Mouse (Mus musculus): Measurements from ENCODE around the gene Ogfr. TPM values are rescaled to one million over a fixed set of nuclear protein-coding genes. Genes with fewer than 3 reads are reported as not detected.

The Ogfr gene
- total RNA-seq, 2 experiments from 2014 or later: 36.2 to 40.6 TPM

- H3K27ac ChIP-seq: no peak overlapping the region
- no peak for DNase-seq (ENCODE audit: low spot score in 2 of 2)
- TF ChIP-seq CTCF (conservative IDR thresholded peaks at IDR 0.05): no peak
- no peak overlapping the region for H3K4me3 ChIP-seq
Observed at GRCm38 (mm10) chr2:180641576-180642554, 52.8 kb downstream of the Ogfr start.

- no peak for TF ChIP-seq CTCF (conservative IDR thresholded peaks at IDR 0.05)
- Histone ChIP-seq H3K27ac (no peak within 1 kb of the TSS), H3K4me3 (no peak within 1 kb of the TSS)
- no peak for DNase-seq (ENCODE audit: low spot score in 2 of 2)
Observed at GRCm38 (mm10) chr2:180642555-180643260, 53.7 kb downstream of the Ogfr start, which contains the start of gene Tcfl5. TSS of gene Tcfl5 (minus strand) at chr2:180642708.

GRCm38 (mm10) chr2:180643626-180644025 lies 54.6 kb downstream of the Ogfr start:
- no peak overlapping the region for H3K4me3 ChIP-seq
- no peak for DNase-seq (ENCODE audit: low spot score in 2 of 2)
- H3K27ac ChIP-seq: no peak overlapping the region
- no peak for TF ChIP-seq CTCF (conservative IDR thresholded peaks at IDR 0.05)

Other genes starting within 250 kb of the Ogfr start
- gene Slco4a1, start 133.0 kb upstream of the Ogfr start, total RNA-seq (2021): 1 to 10 TPM; 1.3 to 1.8 TPM
- 1 to 10 TPM; 3.7 TPM for gene Ntsr1, start 89.3 kb upstream of the Ogfr start, total RNA-seq (2021)
- gene Mrgbp, start 7.9 kb upstream of the Ogfr start, total RNA-seq (2021): 10 to 100 TPM; 19.4 to 23.4 TPM
- gene Col9a3, start 8.5 kb downstream of the Ogfr start, total RNA-seq (2021): 10 to 100 TPM in 1 of 2 experiments, 1 to 10 TPM in 1; 6.8 to 10.4 TPM
- under 1 TPM in 1 of 2 experiments, not detected in 1; 0.47 TPM for gene Tcfl5, start 53.5 kb downstream of the Ogfr start, total RNA-seq (2021)
- 10 to 100 TPM; 58.3 to 60.7 TPM for gene Dido1, start 120.8 kb downstream of the Ogfr start, total RNA-seq (2021)
- 10 to 100 TPM; 57.5 to 60.0 TPM for gene Gid8, start 120.9 kb downstream of the Ogfr start, total RNA-seq (2021)
- gene Slc17a9, start 136.0 kb downstream of the Ogfr start, total RNA-seq (2021): under 1 TPM; 0.64 to 0.77 TPM
- gene Bhlhe23, start 187.7 kb downstream of the Ogfr start, total RNA-seq (2021): not detected